Mouse (Mus musculus): ENCODE data around the gene Pcdh18.

The Pcdh18 gene

DNA sequence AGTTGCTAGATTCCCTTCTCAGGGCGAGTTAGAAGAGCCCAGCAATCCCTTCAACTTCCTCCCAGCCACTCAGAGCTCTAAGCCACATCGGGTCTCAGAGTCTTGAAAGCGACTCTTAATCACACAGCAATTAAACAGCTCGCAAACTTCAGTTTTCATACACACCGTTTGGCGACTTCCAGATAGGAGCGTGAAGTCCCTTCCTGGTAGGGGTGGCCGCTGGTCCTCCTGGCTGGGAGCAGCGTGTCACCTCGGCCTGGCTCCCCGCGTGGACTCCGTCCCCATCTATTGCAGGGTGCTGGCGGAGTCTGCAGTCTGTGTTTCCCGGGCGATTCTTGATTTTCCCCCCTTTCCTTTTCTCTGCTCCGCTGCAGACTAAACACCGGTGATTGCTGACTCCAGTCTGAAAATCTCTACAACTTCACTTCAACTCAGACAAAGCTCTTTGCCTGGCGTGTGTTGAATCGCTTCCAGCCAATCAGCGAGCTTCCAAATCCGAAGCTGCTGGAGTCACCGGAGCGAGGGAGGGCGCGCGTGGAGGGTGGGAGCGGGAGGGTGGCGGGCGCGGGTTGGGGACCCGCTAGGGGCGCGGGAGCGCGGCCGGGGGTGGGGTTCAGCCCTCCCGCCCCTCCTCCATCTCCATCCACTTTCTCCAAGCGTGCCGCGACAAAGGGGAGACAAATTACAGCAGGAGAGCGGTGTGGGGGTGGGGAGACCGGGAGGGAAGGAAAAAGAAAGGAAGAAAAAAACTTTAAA is at the start of gene Pcdh18:
Pcdh18 (minus strand) TSS at position 456 of the 756 bp plus-strand sequence.
- DNase-seq: no peak

GRCm38 (mm10) chr3:49806823-49807222 is 49.7 kb upstream of the Pcdh18 start:
- no peak for DNase-seq

DNA sequence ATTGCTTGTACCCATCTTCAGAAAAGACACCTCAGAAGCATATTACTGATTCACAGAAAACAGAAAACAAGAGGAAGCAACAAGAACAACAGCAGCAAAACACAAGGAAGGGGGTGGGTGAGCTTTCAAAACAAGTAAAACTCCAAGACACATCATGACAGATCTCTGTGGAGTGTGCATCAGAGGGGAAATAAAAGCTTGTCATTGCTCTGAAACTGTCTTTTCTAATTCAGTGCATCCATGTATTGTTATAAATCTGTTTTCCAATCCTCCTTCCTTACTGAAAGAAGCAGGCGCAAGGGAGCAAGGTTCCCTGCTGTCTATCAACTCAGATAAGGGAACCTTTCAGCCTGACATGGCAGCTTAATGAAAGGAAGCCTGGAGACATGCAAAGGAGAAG is 48.4 kb upstream of the Pcdh18 start:
- no peak for DNase-seq

DNA sequence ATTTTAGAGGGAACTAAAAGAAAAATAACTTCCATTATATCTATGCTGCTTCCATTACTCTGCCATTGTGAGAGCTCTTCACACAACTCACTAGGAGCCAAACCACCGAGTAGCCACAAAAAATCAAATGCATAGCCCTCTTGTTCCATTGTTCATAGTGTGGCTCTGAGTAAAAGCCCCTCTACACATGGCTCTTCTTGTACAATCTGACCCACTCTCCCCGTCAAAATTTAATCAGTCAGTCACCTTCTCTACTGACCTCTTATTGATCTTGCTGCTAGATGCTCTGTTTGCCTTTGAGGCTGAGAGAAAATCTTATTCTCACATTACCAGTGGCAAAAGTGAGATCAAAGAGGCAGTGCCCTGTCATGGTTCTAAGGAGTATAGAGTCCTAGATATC is 31.2 kb upstream of the Pcdh18 start:
- no peak for DNase-seq

DNA sequence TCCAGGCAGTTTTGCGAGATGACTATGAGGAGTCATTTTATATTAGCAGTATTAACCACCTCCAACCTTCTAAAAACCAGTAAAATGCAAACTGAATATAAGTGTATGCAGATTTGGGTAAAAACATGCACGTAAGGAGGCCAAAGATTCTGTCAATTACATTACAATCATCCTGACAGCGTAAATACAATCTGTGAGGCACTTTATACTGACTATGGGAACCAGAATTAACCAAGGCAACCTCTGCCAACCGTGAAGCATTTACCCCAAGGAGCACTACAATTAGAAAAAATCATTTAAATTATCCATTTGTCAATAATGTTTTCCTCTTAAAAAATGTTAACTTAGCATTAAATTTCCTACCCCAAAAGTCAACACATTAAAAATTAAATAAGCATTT is 30.6 kb upstream of the Pcdh18 start:
- DNase-seq: no peak

- no peak for DNase-seq
Observed at GRCm38 (mm10) chr3:49768992-49769738, 12.0 kb upstream of the Pcdh18 start.

- no peak for DNase-seq
Observed at GRCm38 (mm10) chr3:49762711-49763110, 5.6 kb upstream of the Pcdh18 start.

- DNase-seq: no peak
Observed at GRCm38 (mm10) chr3:49761971-49762370, 4.8 kb upstream of the Pcdh18 start.

GRCm38 (mm10) chr3:49757626-49758019 is 498 bp upstream of the Pcdh18 start:
- DNase-seq: no peak

GRCm38 (mm10) chr3:49755986-49756845 is 909 bp downstream of the Pcdh18 start:
- no peak for DNase-seq

GRCm38 (mm10) chr3:49752766-49753165 is 4.4 kb downstream of the Pcdh18 start:
- DNase-seq: no peak

DNA sequence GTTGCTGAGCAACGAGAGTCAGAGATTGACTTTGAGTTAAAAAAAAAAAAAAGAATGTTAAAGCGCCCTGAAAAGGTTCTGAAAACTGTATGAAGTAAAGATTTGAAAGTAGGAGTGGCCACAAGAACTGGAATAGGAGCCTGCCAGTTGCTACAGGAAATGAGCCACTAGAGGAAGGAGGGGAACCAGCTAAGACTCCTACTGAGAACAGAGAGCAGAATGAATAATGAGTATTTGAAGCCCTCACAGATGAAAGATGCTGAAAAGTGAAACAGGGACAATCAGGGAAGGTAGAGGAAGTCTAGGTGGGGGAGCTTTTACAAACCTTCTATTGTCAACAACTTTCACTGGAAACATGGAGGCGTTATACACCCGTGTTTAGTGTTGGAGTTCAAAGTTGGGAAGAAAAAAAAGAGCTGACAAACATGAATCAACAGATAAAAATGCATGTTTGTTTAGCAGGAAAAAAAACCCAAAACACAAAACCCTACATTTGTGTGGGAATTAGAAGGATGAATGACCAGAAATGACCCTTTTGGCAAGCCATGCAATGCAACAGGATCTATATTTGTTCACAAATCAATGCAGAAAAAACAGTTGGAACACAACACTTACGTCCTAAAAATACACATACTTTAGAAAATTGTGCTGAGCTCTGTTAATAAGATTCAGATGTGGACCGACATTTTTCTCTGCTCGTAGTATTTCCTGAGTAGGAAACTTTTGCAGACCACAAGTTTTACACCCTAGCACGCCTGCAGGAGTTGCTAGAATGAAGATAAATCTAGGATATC is 7.4 kb downstream of the Pcdh18 start:
- DNase-seq: no peak

GRCm38 (mm10) chr3:49748054-49748453 is 9.1 kb downstream of the Pcdh18 start:
- no peak for DNase-seq

- no peak for DNase-seq
Observed at GRCm38 (mm10) chr3:49739061-49739460, 18.1 kb downstream of the Pcdh18 start.

DNA sequence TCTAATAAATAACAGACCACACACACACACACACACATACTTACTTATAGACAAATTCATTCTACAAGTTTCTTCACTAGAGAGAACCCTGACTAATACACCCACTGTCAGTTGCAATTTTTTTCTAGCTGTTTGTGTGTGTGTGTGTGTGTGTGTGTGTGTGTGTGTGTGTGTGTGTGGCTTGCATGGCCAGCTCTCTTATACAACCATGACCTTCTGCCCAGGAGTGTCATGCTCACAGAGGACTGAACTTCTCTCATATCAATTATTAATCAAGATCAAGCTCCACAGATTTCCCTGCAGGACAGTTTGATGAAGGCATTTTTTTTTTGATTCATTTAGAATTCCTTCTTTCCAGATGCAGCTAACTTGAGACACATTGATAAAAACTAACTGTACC is 18.6 kb downstream of the Pcdh18 start:
- no peak for DNase-seq

DNA sequence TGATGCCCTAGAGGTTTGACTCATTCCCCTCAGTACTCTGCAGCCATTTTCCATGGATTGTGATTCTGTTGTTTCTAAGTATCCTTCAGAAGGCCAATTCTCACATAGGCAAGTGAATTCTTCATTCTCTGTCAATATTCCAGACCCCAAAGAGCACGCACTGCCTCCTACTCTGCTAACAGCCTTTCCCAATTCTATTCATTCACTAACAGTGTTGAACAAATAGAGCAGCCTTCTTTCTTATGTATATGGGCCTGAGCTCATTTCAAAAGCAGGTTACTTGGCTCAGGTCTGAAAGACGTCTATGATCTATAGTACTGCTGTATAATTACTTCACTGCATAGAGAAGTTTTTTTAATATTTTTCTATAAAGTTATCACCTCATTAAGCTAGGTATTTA is 50.6 kb downstream of the Pcdh18 start:
- no peak for DNase-seq

DNA sequence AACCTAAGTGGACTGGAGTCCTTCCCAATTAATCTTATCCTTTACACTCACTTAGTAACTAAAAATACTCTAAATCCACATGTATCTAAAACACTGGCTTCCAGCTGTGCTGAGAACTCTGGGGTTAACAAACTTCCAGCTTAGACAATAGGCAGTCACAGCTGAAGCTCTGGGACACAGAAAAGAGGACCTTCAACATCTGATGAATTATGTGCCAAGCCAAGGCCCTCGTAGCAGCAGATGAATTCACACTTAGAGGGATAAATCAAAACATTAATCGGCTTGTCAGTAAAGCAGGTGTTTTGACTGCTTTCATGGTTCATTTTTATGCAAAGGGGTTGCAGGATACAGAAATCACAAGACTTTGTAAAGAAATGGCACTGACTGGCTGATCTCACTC is 57.2 kb downstream of the Pcdh18 start:
- no peak for DNase-seq
